Mouse (Mus musculus) ovary, postnatal 14 days (tissue): Measurements from ENCODE around the gene Olfr1443.
"Not testable (repeated sequence)": the region's sequence is repeated elsewhere in the genome, so short reads cannot be mapped to it uniquely, and the experiment has no call there.

Experiments
- DNase-seq: peaks from one replicate; pipeline ENCODE4 v3.0.0; 2022; ENCODE audit warnings: low spot score

Olfr1443 gene

DNA sequence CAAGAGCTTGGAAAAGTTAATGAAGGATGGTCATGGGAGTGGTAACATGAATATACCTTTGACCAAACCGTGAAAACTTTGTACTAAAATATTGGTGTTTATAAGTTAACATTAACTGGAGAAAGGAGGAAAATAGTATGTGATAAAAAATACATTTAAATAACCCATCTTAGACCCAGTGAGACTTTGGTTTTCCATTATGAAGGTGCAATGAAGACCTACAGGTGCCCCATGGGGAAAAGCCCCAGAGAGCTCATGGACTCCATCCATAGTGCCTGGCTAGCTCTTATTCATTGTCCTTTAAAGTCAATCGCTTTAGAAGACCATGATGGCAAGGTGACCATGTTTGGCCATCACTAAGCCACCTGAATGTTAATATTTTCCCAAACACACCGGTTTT is at the start of gene Olfr1443:
Olfr1443 (plus strand) TSS at position 301 of the 400 bp plus-strand sequence.
- DNase-seq = no peak

DNA sequence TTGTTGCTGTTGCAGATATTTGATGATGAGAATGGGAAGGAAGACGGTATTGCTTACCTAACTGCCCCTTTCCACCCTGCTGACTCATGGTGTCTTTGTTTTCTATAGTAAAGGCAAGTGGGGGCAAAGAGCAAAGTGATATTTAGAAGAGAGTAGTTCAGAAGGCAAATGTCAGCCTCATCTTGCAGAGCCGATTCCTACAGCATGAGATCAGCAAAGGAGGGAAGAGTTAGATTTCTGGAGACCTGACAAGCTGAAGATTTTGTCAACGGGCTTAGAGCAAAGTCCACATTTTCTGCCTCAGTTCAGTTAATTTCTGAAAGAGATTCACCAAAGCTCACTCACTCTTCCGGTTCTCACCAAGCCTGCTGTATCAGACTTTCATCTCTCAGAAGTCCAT is 44.7 kb upstream of the Olfr1443 start, which contains the start of gene Glyat:
Glyat (plus strand) TSS at position 133 of the 400 bp plus-strand sequence.
- no peak for DNase-seq

DNA sequence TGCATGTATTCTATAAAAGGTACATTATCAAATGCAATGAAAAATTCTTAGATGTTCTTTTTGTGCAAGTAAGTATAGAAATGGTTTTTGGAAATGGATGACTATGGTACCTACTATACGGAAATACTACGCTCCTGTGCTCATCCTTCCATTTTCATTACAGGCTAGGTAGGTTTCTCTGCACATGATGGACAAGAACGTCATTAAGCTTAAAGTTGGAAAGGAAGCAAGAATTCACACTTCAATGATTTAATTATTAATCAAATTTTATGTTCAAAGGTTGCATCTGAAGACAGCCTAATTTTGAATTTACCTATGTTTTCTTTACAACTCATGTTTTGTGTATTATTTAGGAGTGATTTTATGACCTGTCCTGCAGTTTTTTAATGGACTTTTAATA is 43.7 kb upstream of the Olfr1443 start:
- DNase-seq = no peak

DNA sequence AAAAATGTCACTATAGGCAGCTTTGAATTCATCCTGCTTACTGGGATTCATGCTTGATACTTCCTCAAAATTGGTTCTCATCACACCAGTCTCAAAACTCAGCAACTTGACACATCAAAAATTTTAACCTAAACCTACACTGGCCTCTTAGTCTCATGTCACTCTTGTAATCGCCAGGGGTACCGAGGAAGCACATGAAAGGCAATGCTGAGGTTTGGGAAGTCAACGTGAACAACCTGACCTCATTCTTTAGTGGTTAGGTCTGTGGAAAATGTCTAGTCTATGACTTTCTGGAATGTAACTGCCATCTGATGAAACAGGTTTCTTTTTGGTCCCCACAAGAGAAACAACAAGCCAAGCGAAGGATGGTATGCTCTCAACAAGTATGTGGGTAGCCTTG is 42.9 kb upstream of the Olfr1443 start:
- DNase-seq = no peak

DNA sequence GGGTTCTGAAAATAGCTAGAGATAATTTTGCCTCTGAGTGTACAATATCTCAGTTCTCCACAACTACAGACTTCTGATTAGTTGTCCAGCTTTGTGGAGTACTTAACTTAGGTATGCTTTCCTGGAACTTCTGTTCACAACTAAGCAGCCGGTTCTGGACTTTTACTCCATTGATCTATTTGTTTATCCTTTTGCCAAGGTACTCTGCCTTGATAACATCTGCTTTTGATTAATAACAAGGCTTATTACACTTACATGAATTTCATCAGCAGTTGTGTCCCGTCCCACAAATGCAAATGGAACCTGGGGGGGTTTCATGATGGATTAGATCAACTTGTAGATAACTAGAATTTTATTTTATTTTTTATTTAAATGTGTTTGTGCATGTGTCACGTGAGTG is 41.0 kb upstream of the Olfr1443 start:
- DNase-seq = no peak

DNA sequence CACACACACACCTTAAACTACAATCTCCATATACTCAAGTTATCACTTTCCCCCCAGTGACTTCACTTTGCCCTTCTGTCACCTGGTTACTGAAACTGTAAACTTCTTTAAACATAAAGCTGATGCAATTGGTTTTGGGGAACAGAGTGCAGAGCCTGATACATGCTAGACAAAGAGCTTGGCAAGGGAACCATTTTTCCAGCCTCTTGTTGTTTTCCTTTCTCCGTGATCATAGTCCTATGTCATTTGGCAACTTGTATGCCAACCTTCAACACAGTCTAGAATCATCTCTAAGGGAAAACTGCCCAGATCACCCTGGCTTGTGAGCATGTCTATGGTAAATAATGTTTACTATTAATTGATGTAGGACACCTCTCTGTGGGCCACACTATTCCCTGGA is 39.9 kb upstream of the Olfr1443 start:
- DNase-seq = no peak

DNA sequence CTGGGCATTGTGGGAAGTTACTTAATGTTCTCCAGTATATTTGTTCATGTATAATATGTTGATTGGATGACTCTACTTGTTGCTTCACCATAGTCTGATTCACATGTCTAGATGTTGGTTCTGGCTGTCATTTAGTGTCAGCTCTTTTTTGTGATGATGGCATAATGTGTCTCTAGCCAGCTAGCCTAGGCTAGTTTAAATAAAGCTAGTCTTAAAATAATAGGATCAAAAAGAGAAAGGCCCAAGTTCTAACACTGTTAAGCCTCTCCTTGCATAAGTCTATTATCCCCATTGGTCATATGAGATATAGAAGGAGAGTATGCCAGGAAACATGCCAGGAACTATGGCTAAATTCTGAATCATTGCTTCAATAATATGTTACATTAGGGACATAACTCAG is 28.4 kb upstream of the Olfr1443 start:
- no peak for DNase-seq

DNA sequence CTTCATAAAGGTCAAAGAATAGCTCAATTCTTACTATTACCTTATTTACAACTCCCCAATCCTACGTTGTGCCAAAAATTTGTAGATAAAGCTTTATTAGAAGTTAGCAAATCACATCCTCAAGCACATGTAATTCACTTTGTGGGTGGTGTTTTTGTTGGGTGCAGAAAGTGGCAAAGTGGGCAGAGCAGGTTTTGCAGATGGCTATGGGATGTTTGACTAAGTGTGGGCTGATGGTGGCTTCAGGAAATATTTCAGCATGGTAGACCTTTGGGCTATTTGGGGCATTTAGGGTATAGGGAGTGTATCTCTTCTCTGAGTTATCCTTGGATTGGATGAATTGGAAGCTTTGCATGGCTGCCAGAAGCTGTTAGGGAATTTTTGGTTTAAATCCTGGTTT is 11.8 kb upstream of the Olfr1443 start:
- DNase-seq = no peak

DNA sequence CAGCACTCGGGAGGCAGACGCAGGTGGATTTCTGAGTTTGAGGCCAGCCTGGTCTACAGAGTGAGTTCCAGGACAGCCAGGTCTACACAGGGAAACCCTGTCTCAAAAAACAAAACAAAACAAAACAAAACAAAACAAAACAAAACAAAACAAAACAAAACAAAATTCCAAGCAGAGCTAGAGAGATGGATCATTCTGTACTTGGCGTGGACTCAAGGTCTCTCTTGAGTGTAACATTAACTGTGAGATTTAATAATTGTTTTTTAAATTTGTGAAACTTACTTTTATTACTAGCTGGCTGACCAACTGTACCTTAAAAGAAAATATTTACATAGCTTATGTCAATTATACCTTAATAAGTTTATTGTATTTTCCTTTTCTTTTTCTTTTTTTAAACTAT is 9.3 kb upstream of the Olfr1443 start:
- DNase-seq = not testable (repeated sequence)

DNA sequence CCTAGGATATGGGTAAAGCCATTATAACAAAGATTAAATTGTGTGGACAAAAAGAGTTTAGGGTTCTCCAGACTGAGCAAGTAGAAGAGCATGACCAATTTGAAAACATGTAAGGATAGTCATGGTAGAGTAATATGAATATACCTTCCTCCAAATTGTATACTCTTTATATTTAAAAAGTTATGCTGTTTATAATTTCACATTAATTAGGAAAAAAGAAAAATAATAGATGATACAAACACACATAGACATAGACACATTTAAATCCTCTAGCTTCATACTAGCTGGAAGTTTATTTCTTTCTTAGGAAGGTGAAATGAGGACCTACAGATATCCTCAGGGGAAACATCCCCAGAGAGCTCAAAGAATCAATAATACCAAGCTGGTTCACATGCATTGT is 7.8 kb upstream of the Olfr1443 start, which contains the start of gene Olfr1442:
Olfr1442 (plus strand) TSS at position 301 of the 400 bp plus-strand sequence.
- no peak for DNase-seq

DNA sequence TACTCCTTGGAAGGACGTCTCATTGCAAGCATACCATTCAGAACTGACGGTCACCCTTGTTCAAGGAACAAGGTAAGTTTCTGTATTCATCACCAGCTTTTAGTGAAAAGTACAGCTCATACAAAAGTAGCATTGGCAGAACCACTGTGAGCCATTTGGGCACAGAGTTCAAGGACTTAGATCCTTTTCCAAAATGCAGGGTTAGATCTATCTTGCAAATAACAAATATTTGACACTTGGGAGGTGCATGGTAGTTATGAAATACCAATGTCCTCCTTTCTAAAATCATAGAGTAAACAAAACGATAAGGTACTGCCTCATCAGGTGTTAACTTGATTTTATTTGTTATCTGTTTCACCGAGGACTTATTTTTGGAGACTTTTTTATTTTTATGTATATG is 6.9 kb upstream of the Olfr1443 start:
- no peak for DNase-seq

DNA sequence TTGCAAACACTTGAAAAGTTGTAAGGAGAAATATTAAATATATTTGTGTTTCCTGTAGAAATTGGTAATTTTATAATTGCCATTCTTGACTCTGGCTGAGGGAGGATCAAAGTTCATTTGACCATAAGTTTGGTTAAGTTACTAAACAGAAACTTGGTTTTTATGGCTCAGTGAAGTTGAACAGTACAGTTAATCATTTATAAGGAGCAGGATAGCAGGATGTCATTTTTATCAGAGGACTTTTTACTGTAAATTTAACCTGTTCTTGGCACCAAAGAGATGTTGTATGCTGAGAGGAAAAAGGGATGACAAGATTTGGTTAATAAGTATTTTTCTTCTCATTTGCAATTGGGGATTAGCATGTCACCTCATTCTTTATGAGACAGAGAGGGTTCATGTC is 6.7 kb downstream of the Olfr1443 start:
- no peak for DNase-seq

DNA sequence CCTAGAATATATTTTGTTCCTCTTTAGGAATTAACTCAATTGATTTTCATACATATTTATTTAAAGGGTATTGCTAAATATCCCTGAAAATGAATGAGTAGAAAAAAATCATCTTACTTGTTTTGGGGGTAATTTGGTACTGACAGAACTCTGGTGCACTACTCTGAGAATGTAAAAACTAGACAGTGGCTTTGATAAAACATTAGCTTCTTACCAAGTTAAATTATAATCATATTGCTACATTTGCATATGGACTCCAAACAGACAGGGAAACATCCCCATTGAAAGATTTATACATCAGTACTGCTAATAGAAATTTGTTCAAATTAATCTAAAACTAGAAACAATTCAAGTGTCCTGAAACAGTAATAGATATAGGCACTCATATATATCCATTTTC is 7.3 kb downstream of the Olfr1443 start:
- DNase-seq = no peak

DNA sequence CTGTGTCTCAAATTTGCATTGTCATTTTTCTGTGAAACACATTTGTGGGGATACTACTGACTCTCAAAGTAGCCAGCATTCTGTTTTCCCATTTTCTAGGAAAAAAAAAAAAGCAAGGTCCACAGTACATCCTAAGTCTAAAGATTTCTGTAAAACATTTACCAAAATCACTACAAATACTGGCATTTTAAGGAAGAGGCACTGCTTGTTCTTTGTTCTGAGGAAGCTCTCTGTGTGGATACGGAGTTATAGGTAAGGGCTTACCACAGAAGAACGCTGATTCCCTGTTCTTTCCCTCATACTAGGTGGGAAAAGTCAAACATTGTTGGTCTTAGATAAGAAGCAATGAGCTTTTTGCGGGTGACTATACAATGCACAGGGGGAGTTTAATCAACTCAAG is 17.7 kb downstream of the Olfr1443 start, which contains the start of gene Keg1:
Keg1 (plus strand) TSS at position 197 of the 400 bp plus-strand sequence.
- DNase-seq = no peak

DNA sequence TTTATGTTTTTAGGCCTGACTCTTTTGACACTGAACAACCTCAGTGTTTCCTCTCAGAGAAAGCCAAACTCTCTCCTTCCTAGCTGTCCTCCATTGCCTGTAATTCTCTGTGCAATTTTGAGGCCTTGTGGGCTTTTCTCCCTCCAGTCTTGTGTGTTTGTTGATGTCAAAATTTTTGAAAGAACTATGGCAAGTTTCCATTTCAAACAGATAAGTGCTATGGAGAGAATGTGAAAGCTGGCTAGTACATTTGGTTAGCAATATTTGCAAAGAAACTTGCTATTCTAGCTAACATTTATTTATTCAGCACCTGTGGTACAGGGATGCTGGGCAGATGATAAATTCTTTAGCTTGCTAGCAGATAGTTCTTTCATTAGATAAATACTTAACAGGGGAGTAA is 18.3 kb downstream of the Olfr1443 start:
- DNase-seq = no peak

DNA sequence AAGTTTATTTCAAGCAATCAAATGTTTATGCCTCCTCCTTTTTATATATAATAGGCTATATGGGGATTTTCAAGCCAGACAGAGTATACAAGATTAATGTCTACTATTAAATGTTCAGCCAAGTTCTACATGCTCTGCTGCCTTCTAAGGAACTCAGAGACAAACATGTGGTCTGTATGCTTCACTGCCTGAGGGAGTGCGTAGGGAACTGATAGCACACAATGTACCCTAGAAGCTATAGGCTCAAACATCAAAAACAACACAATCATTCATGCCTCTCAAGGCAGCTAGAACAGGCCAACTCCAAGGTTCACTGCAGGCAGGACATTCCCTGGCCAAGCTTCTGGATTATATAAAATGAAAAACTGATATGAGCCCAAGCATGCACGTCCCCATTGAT is 30.5 kb downstream of the Olfr1443 start:
- DNase-seq = no peak

DNA sequence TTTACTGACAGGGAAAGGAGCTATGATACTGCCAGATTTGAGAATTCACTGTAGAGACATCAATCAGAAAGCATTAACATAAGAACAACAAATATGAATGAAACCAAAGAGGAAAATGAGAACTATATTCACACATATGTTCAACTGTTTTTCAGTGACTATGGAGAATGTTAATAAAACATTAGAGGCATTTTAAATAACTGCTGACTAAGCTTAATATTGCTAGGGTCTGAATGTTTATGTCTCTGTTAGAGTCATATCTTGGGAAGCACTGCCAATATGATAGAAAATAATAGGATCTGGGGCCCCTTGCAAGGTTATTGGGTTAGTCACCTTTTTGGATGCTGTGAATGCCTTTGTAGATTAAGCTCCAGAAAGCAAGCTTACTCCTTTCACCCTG is 31.1 kb downstream of the Olfr1443 start:
- DNase-seq = no peak

DNA sequence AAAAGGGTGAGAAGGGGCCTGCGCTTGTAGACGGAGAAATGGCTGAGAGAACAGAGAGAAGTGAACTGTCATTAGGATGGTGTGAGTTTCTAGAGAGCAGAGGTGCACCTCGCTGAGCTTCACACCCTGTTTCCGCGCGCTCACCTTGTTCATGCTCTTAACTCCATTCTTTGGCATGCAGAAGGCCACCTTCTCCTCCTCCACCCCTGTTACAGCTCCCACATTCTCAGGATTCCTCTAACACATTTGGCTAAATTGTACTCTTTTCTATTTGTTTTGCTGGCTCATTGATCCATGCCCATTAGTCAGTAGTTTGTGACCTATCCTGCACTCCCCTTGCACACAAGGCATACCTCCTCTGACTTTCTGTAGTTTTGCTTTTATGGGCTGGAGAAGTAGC is 41.3 kb downstream of the Olfr1443 start:
- DNase-seq = no peak

DNA sequence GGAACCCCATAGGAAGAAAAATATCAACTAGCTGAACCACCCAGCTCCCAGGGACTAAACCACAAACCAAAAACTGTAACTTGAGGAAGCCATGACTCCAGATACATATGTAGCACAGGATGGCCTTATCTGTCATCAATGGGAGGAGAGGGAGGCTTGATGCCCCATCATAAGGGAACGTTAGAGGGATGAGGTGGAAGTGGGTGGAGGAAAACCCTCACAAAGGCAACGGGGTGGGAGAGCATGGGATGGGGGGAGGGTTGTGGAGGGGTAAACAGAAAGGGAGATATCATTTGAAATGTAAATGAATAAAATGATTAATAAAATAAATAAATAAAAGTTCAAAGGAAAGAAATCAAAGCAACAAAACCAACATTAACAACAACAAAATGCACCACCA is 42.6 kb downstream of the Olfr1443 start:
- DNase-seq = no peak

DNA sequence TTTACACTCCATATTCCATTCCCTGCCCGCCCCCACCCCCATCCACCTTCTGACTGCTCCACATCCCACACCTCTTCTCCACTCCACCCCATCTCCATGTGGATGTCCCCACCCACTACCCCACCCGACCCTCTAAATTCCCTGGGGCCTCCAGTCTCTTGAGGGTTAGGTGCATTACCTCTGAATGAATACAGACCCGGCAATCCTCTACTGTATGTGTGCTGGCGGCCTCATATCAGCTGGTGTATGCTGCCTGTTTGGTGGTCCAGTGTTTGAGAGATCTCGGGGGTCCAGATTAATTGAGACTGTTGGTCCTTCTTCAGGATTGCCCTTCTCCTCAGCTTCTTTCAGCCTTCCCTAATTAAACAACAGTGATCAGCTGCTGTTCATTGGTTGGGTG is 43.0 kb downstream of the Olfr1443 start:
- not testable (repeated sequence) for DNase-seq

DNA sequence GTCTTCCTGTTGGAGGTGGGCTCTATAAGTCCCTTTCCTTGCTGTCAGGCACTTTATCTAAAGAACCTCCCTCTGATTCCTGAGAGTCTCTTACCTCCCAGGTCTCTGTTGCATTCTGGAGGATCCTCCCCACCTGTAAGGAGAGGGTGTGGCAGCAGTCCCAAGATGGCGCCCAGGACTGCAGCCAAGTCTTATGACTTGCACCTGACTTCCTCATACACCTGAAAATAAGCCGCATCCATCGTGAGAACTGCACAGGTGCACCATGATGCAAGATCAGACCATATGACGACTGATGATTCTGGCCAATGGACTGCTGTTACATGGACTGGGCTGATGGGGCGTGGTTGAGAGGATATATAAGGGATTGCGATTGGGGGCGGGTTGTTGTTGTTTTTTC is 43.7 kb downstream of the Olfr1443 start:
- DNase-seq = not testable (repeated sequence)

DNA sequence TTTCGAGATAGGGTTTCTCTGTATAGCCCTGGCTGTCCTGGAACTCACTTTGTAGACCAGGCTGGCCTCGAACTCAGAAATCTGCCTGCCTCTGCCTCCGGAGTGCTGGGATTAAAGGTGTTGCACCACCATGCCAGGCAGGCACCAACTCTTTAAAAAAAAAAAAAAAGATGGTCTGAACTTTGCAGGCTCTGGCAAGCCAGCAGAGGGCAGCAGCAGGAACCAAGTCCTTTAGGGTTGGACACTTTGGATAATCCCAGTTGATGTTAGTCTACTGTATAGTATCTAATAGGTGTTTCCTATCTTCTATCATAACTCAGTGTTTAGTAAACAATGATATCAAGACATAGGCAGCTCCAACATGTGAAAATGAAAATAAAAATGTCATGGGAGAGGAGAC is 44.4 kb downstream of the Olfr1443 start:
- DNase-seq = no peak

DNA sequence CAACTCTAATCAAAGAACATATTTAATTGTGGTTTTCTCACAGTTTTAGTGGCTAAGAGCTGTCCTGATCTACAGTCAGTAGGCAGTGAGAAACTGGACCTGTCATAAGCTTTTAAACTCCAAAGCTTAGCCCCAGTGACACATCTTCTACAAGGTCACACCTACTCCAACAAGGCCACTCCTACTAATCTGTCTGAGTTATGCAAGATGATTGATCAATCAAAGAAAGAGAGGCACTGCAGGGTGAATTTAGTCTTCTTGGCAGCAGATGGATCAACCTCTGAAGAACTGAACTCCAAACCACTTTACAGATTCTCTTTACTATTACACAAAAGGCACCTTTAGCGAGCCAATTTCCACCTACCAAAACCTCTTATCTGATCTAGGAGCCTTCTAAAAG is 47.9 kb downstream of the Olfr1443 start:
- DNase-seq = no peak

DNA sequence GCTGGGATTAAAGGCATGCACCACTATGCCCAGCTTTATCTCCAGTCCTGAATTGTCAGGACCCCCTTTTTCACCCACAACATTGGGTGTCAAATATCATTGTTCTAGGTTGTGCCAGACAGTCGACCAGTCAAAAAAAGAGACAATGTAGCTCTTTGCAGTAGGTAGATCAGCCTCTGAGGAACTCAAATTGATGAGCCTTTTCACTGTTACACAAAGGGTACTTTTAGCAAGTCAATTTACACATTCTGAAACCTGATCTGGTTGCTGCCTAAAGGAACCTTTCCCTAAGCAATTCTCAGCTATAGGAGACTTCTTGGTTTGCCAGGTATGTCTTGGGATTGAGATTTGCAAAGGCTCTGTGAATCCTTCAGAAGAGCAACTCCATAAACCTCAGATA is 53.1 kb downstream of the Olfr1443 start:
- DNase-seq = no peak

DNA sequence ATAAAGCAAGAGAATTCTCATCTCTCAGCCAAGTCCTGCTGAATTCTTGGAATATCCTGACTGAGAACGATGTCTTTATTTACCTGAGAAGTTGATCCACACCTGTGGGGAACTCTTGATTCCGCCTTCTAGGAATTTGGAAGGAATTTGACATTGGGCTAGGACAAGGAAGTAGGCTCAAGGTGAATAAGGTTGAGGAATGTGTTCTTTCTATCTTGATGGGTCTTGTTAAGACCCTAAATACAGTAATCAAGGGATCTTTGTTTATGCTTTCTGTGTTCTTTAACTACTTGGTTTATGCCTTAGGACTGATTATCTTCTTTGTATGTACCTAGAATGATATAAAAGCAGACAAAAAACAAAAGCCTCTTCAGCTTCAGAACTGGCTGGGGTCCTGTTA is 54.0 kb downstream of the Olfr1443 start:
- DNase-seq = no peak
